Mouse (Mus musculus) cerebellum, adult 2 months (tissue): Measurements from ENCODE around the gene Fhad1.

ENCODE experiments used
- CTCF ChIP-seq: fragments of 200-500 bp; IDR thresholded peaks from 2 replicates; pipeline ENCODE4 v1.5.1; 2011; ENCODE audit warnings: low read depth, mild to moderate bottlenecking, control low read depth, low read length, moderate library complexity, borderline replicate concordance; ENCODE audit not compliant: insufficient read depth
- POLR2A ChIP-seq: fragments of 200-500 bp; IDR thresholded peaks from 2 replicates; pipeline ENCODE4 v1.6.1; 2011; ENCODE audit warnings: low read length, control low read depth, borderline replicate concordance; ENCODE audit not compliant: insufficient read depth

DNA sequence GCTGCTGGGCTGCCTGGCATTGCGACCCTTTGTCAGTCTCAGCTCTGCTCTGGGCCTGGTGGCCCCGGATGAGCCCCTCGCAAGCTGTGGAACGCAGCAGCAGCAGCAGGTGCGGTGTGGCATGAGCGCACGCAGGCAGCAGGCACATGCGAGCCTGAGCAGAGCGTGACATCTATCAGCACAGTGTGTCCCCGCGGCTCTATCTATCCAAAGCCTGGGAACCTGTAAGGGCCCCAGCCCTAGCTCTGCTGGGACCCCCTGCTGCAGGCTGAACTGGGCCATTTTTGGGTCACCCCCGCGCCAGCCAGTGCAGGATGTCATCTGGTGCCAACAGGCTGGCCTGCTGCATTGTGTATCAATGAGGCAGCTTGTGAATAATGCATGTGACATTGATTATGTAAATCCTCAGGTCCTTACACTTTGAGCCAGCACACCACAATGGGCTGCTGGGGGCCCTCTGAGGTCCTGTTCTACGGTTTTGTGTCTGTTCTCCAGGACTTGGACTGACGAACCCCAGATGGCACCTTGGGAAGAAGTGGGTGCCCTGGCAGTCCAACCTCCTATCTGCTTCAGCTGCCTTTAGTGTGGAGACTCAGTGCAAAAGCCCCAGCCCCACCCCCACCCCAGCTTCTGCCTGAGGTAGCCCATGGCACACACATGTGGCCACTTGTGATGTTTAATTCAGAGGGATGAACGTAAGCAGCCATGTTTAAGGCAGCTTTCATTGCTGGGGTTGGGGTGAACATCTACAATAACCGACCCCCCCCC, 113.0 kb downstream of the Fhad1 start:
- TF ChIP-seq CTCF (no peak), POLR2A (no peak)
